Mouse (Mus musculus): ENCODE measurements at regions not wholly inside any gene's neighbourhood (a gene's known extent, or its start where the extent isn't known, plus 50 kb on each side); places are given as distances from the start of the nearest gene placed in this dataset.

- peaks cover 46% of the 10 kb centered on the region for H3K27me3 ChIP-seq (ENCODE audit: low read depth, poor library complexity, severe bottlenecking)
- H3K4me3 ChIP-seq = no peak overlapping the region
- H3K27ac ChIP-seq (replicated peaks) = 0 out of 2 replicates have a peak overlapping the region, but pooled peaks have one; percentile 2
- WGBS = 48% methylated on average over 5 of the region's 5 CpGs
- DNase-seq (ENCODE audit: low spot score) = no peak
- H3K4me1 ChIP-seq = peaks cover 53% of the 10 kb centered on the region
- no peaks in the 10 kb centered on the region for H3K36me3 ChIP-seq
- H3K9me3 ChIP-seq (replicated peaks) = 0 out of 2 replicates have a peak, but pooled peaks cover 2% of the 10 kb centered on the region
Observed at GRCm38 (mm10) chr7:130042296-130042910, 450.7 kb downstream of the Wdr11 start.

GRCm38 (mm10) chr7:130043397-130044234 is 452.0 kb downstream of the Wdr11 start:
- Histone ChIP-seq H3K27ac (replicated peaks) (0 out of 2 replicates have a peak overlapping the region, but pooled peaks have one; percentile 42), H3K27me3 (ENCODE audit: low read depth, poor library complexity, severe bottlenecking) (peaks cover 42% of the 10 kb centered on the region), H3K36me3 (no peaks in the 10 kb centered on the region), H3K4me3 (no peak overlapping the region), H3K9me3 (replicated peaks) (0 out of 2 replicates have a peak, but pooled peaks cover 2% of the 10 kb centered on the region), H3K4me1 (peaks cover 63% of the 10 kb centered on the region)
- DNase-seq (ENCODE audit: low spot score) = no peak
- WGBS = 67% methylated on average over 21 of the region's 21 CpGs

DNA sequence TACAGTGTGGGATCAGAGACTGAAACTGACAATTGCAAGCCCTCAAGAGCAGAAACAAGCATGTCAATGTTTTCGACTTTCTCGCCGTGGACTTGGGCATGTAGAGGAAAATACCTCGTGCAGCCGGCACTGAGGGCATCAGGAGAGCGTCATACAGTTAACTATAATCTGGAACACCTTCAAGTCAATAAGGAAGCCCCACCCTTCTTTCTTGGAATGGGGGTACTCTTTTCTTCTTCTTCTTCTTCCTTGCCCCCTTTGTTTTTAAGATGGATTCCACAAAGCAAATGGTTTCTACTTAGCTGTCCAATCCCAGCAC is 452.5 kb downstream of the Wdr11 start:
- no peak for DNase-seq (ENCODE audit: low spot score)
- Histone ChIP-seq H3K36me3 (no peaks in the 10 kb centered on the region), H3K27ac (replicated peaks) (no peak overlapping the region), H3K4me1 (peaks cover 68% of the 10 kb centered on the region), H3K27me3 (ENCODE audit: low read depth, poor library complexity, severe bottlenecking) (peaks cover 42% of the 10 kb centered on the region), H3K4me3 (no peak overlapping the region), H3K9me3 (replicated peaks) (0 out of 2 replicates have a peak, but pooled peaks cover 2% of the 10 kb centered on the region)
- WGBS = 92% methylated on average over 6 of the region's 6 CpGs

DNA sequence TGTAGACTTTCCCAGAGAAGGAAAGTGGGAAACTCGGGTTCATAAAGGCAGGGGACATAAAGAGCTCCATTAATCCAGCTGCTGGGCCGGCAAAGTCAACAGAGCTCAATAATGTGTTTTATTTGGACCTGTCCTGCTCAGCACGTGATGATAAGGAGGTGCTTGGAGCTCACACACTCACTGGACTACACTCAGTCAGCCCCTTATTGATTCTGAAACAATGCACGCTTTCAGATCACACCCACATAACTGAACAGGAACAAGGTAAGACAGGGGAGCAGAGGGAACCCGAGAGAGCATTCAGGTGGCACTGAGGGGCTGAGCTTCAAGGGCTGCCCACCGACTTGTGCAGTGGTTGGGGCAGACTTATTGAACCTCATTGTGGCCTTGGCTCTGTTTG is 452.9 kb downstream of the Wdr11 start:
- Histone ChIP-seq H3K4me1 (peaks cover 72% of the 10 kb centered on the region), H3K9me3 (replicated peaks) (no peaks in the 10 kb centered on the region), H3K36me3 (no peaks in the 10 kb centered on the region), H3K27ac (replicated peaks) (0 out of 2 replicates have a peak overlapping the region, but pooled peaks have one; percentile 43), H3K27me3 (ENCODE audit: low read depth, poor library complexity, severe bottlenecking) (peaks cover 44% of the 10 kb centered on the region), H3K4me3 (no peak overlapping the region)
- no peak for DNase-seq (ENCODE audit: low spot score)
- 75% methylated on average over 6 of the region's 6 CpGs for WGBS

- Histone ChIP-seq H3K27me3 (ENCODE audit: low read depth, poor library complexity, severe bottlenecking) (peaks cover 52% of the 10 kb centered on the region), H3K9me3 (replicated peaks) (no peaks in the 10 kb centered on the region), H3K4me3 (no peak overlapping the region), H3K27ac (replicated peaks) (peak overlapping the region; percentile 70), H3K4me1 (peaks cover 85% of the 10 kb centered on the region), H3K36me3 (no peaks in the 10 kb centered on the region)
- DNase-seq (ENCODE audit: low spot score) = no peak
- 59% methylated on average over 2 of the region's 2 CpGs for WGBS
Observed at GRCm38 (mm10) chr7:130046086-130046485, 454.4 kb downstream of the Wdr11 start.

DNA sequence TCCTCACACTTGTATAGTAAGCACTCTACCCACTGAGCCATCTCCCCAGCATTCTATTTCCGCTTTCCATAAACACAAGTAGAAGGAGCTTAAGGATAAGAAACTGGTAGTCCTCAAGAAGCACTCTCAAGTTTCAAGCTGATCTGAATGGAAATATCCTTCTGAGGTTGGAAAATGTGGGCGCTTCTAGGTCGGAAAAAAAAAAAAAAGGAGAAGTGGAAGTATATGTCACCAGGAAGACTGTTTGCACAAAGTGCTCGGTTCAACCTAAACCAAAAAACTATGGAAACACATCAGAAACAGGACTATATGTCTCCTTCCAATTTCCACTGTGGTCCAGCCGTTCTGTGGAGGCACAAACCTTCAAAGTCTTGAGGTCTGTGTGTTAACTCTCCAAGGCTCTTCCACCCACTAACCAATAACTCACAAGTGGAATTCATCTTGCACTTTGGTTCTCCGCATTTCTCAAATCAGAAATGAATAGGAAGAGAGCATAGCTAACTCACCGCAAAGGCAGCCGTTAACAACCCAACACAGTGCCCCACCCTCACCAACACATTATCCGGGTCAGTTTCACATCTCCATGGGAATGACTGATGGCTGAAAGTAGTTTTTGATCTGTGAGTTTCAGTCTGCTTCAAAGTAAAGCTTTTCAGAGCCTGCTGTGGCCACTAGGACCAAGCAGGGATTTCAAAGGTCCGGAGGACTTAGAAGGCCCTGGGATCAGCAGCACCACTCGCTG is 455.8 kb downstream of the Wdr11 start:
- H3K9me3 ChIP-seq (replicated peaks) = no peaks in the 10 kb centered on the region
- 42% methylated on average over 11 of the region's 11 CpGs for WGBS
- no peak overlapping the region for H3K4me3 ChIP-seq
- H3K27me3 ChIP-seq (ENCODE audit: low read depth, poor library complexity, severe bottlenecking) = peaks cover 59% of the 10 kb centered on the region
- peaks cover 78% of the 10 kb centered on the region for H3K4me1 ChIP-seq
- H3K27ac ChIP-seq (replicated peaks) = peak overlapping the region; percentile 77
- no peaks in the 10 kb centered on the region for H3K36me3 ChIP-seq
- no peak for DNase-seq (ENCODE audit: low spot score)

GRCm38 (mm10) chr7:130048106-130048772 is 456.6 kb downstream of the Wdr11 start:
- Histone ChIP-seq H3K9me3 (replicated peaks) (no peaks in the 10 kb centered on the region), H3K27me3 (ENCODE audit: low read depth, poor library complexity, severe bottlenecking) (peaks cover 65% of the 10 kb centered on the region), H3K4me1 (peaks cover 73% of the 10 kb centered on the region), H3K4me3 (no peak overlapping the region), H3K27ac (replicated peaks) (peak overlapping the region; percentile 77), H3K36me3 (no peaks in the 10 kb centered on the region)
- WGBS = 15% methylated on average over 6 of the region's 6 CpGs
- DNase-seq (ENCODE audit: low spot score) = peak; percentile 88

GRCm38 (mm10) chr7:130049461-130049860 is 457.8 kb downstream of the Wdr11 start:
- H3K27ac ChIP-seq (replicated peaks) = peak overlapping the region; percentile 77
- DNase-seq (ENCODE audit: low spot score) = no peak
- H3K9me3 ChIP-seq (replicated peaks) = no peaks in the 10 kb centered on the region
- 78% methylated on average over 2 of the region's 2 CpGs for whole genome bisulfite sequencing
- H3K27me3 ChIP-seq (ENCODE audit: low read depth, poor library complexity, severe bottlenecking) = peaks cover 60% of the 10 kb centered on the region
- H3K4me3 ChIP-seq = no peak overlapping the region
- H3K36me3 ChIP-seq = no peaks in the 10 kb centered on the region
- peaks cover 61% of the 10 kb centered on the region for H3K4me1 ChIP-seq

GRCm38 (mm10) chr7:130050120-130050519 is 458.5 kb downstream of the Wdr11 start:
- no peaks in the 10 kb centered on the region for H3K9me3 ChIP-seq (replicated peaks)
- H3K36me3 ChIP-seq = no peaks in the 10 kb centered on the region
- peaks cover 53% of the 10 kb centered on the region for H3K27me3 ChIP-seq (ENCODE audit: low read depth, poor library complexity, severe bottlenecking)
- no peak for DNase-seq (ENCODE audit: low spot score)
- 14% methylated on average over 2 of the region's 2 CpGs for WGBS
- H3K4me3 ChIP-seq = no peak overlapping the region
- peak overlapping the region; percentile 57; the same call in 1 of the 2 replicates for H3K27ac ChIP-seq (replicated peaks)
- H3K4me1 ChIP-seq = peaks cover 56% of the 10 kb centered on the region

GRCm38 (mm10) chr7:130052376-130052775 is 460.7 kb downstream of the Wdr11 start:
- H3K4me3 ChIP-seq = no peak overlapping the region
- no peak overlapping the region for H3K27ac ChIP-seq (replicated peaks)
- WGBS = 92% methylated on average over 5 of the region's 5 CpGs
- peaks cover 36% of the 10 kb centered on the region for H3K27me3 ChIP-seq (ENCODE audit: low read depth, poor library complexity, severe bottlenecking)
- H3K36me3 ChIP-seq = no peaks in the 10 kb centered on the region
- DNase-seq (ENCODE audit: low spot score) = no peak
- peaks cover 35% of the 10 kb centered on the region for H3K4me1 ChIP-seq
- H3K9me3 ChIP-seq (replicated peaks) = no peaks in the 10 kb centered on the region

GRCm38 (mm10) chr7:130057708-130058107 is 462.5 kb downstream of the Ate1 start:
- 88% methylated on average over 6 of the region's 6 CpGs for WGBS
- no peaks in the 10 kb centered on the region for H3K9me3 ChIP-seq (replicated peaks)
- no peak overlapping the region for H3K27ac ChIP-seq (replicated peaks)
- H3K36me3 ChIP-seq = no peaks in the 10 kb centered on the region
- H3K4me1 ChIP-seq = 0 out of 2 replicates have a peak, but pooled peaks cover 5% of the 10 kb centered on the region
- no peak overlapping the region for H3K4me3 ChIP-seq
- no peak for DNase-seq (ENCODE audit: low spot score)
- peaks cover 21% of the 10 kb centered on the region for H3K27me3 ChIP-seq (ENCODE audit: low read depth, poor library complexity, severe bottlenecking)

DNA sequence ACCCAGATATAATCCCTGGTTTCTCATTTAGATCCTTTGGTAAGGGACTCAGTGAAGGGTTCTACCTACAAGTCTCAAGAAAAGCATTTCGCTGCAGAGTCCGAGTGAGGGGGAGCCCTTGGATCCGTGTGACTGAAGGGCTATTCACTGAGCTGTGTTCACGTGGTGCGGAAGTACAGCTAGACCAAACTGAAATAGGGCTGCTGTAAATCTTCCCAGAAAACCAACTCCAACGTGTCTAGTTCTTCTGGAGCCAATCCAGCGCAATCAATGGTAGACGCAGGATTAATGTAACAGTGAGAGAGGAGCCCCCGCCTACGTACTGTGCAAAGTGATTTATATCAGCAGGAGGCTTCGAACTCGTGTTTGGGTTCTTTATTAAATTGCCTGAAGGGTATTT is 461.9 kb downstream of the Ate1 start:
- Histone ChIP-seq H3K9me3 (replicated peaks) (no peaks in the 10 kb centered on the region), H3K27me3 (ENCODE audit: low read depth, poor library complexity, severe bottlenecking) (peaks cover 16% of the 10 kb centered on the region), H3K4me1 (0 out of 2 replicates have a peak, but pooled peaks cover 5% of the 10 kb centered on the region), H3K4me3 (no peak overlapping the region), H3K36me3 (no peaks in the 10 kb centered on the region), H3K27ac (replicated peaks) (no peak overlapping the region)
- no peak for DNase-seq (ENCODE audit: low spot score)
- 91% methylated on average over 12 of the region's 12 CpGs for WGBS

Measured in midbrain, embryonic 10.5 days (tissue).